9 mouse cellular contexts compared by ENCODE assay signal in genomic region chr9:63135356-63135755, GRCm38 (mm10). TPM values are rescaled to one million over a fixed set of nuclear protein-coding genes. Genes with fewer than 3 reads are reported as not detected.
A peak's percentile ranks its signal among the peaks of the same experiment; 100 is the strongest.
DNase-seq lines count a peak whose midpoint lies in the region; ATAC-seq and TF ChIP-seq lines count a peak whose summit lies in the region.
"Had no signal": no experiment of that assay in that cellular context is flagged by ENCODE, and none has a peak within 500 bp of the region (broad histone marks: within the 10 kb centered on the region; RNA-seq: fewer than 3 reads in every experiment).

No protein-coding gene starts in this region.

- DNase-seq in heart, postnatal 25 days (ENCODE audit: low spot score) = no peak
- no peak for DNase-seq in heart, postnatal 0 days (ENCODE audit: low spot score)
- no peak for DNase-seq in midbrain, embryonic 11.5 days (ENCODE audit: low spot score, missing footprints)
- no peak for DNase-seq in urinary bladder, postnatal 36 days (ENCODE audit: low spot score in 2 of 2)
- no peak for DNase-seq in embryo, embryonic 10 days (ENCODE audit: low spot score)

- intact Hi-C loops in heart, postnatal 25 days (cut with DNase I) = loop anchor here (5.0 kb wide), 2 partner anchors 467 to 707 kb away; partner anchors contain the start of genes Aagab and Iqch

- H3K4me2 ChIP-seq in heart, embryonic 11.5 days = peak overlapping the region; percentile 51
- H3K4me2 ChIP-seq in heart, postnatal 0 days (ENCODE audit: low read depth, low read length) = peak overlapping the region; percentile 54
- peak overlapping the region; percentile 37 for H3K4me2 ChIP-seq in midbrain, embryonic 11.5 days

- no peaks in the 10 kb centered on the region for H3K9me3 ChIP-seq in heart, embryonic 11.5 days (replicated peaks; ENCODE audit: control insufficient read depth, low read length)
- no peaks in the 10 kb centered on the region for H3K9me3 ChIP-seq in E14TG2a.4 (ENCODE audit: low read length)
- no peaks in the 10 kb centered on the region for H3K9me3 ChIP-seq in heart, postnatal 0 days (replicated peaks; ENCODE audit: control insufficient read depth, low read length)
- no peaks in the 10 kb centered on the region for H3K9me3 ChIP-seq in midbrain, embryonic 11.5 days (ENCODE audit: control insufficient read depth, low read length)
- H3K9me3 ChIP-seq: G1E had no signal

- no peak overlapping the region for H3K9ac ChIP-seq in heart, embryonic 11.5 days (ENCODE audit: low read depth, low read length)
- H3K9ac ChIP-seq in heart, postnatal 0 days (replicated peaks; ENCODE audit: low read depth, low read length) = no peak overlapping the region
- H3K9ac ChIP-seq in midbrain, embryonic 11.5 days (ENCODE audit: low read length) = no peak overlapping the region

- peaks cover 66% of the 10 kb centered on the region for H3K27me3 ChIP-seq in heart, embryonic 11.5 days (ENCODE audit: control insufficient read depth, insufficient read depth, low read length)
- peaks cover 91% of the 10 kb centered on the region for H3K27me3 ChIP-seq in E14TG2a.4 (ENCODE audit: insufficient read depth, low read length)
- peaks cover 69% of the 10 kb centered on the region for H3K27me3 ChIP-seq in heart, postnatal 0 days (ENCODE audit: control insufficient read depth, insufficient read depth, low read length)
- peaks cover 75% of the 10 kb centered on the region for H3K27me3 ChIP-seq in midbrain, embryonic 11.5 days (ENCODE audit: control insufficient read depth, insufficient read depth, low read length)

- H3K4me1 ChIP-seq in heart, embryonic 11.5 days (ENCODE audit: control insufficient read depth, insufficient read depth, low read length) = peaks cover 12% of the 10 kb centered on the region
- peaks cover 86% of the 10 kb centered on the region for H3K4me1 ChIP-seq in E14TG2a.4 (replicated peaks; ENCODE audit: low read depth, low read length)
- peaks cover 6% of the 10 kb centered on the region; the same call in 1 of the 2 replicates for H3K4me1 ChIP-seq in heart, postnatal 0 days (ENCODE audit: control insufficient read depth, insufficient read depth)
- H3K4me1 ChIP-seq in midbrain, embryonic 11.5 days (ENCODE audit: control insufficient read depth, insufficient read depth, low read length) = peaks cover 25% of the 10 kb centered on the region

- TF ChIP-seq CTCF in E14TG2a.4 (conservative IDR thresholded peaks at IDR 0.05; ENCODE audit: low read length) = no peak
- no peak for TF ChIP-seq CTCF in heart, postnatal 0 days (IDR thresholded peaks at IDR 0.05; ENCODE audit: low read depth)

- H3K4me3 ChIP-seq in heart, embryonic 11.5 days (ENCODE audit: low read depth, low read length) = peak overlapping the region; percentile 29
- peak overlapping the region; percentile 60 for H3K4me3 ChIP-seq in E14TG2a.4 (replicated peaks; ENCODE audit: low read length)
- H3K4me3 ChIP-seq in heart, postnatal 0 days (ENCODE audit: low read depth, low read length) = peak overlapping the region; percentile 31
- peak overlapping the region; percentile 14 for H3K4me3 ChIP-seq in midbrain, embryonic 11.5 days (ENCODE audit: low read depth, low read length)

- 4% methylated on average over 11 of the region's 11 CpGs for WGBS in heart, embryonic 11.5 days (ENCODE audit: insufficient replicate concordance)
- 5% methylated on average over 11 of the region's 11 CpGs for WGBS in heart, postnatal 0 days
- 2% methylated on average over 11 of the region's 11 CpGs for WGBS in midbrain, embryonic 11.5 days

- no peak for TF ChIP-seq EP300 in heart, postnatal 0 days (IDR thresholded peaks at IDR 0.05; ENCODE audit: low read depth)

- H3K27ac ChIP-seq in heart, embryonic 11.5 days (ENCODE audit: low read depth, low read length) = no peak overlapping the region
- H3K27ac ChIP-seq in heart, postnatal 0 days (ENCODE audit: low read depth) = no peak overlapping the region
- no peak overlapping the region for H3K27ac ChIP-seq in midbrain, embryonic 11.5 days (ENCODE audit: low read depth, low read length)

- ATAC-seq in heart, embryonic 11.5 days (replicated peaks; ENCODE audit: insufficient number of reproducible peaks, low FRiP score, low TSS enrichment) = no peak
- no peak for ATAC-seq in heart, postnatal 0 days (ENCODE audit: insufficient read depth, low read depth)
- no peak for ATAC-seq in midbrain, embryonic 11.5 days (ENCODE audit: low FRiP score)
- ATAC-seq in megakaryocyte progenitor cell, adult 5-6 weeks (replicated peaks; ENCODE audit: poor library complexity) = no peak

- H3K36me3 ChIP-seq in heart, embryonic 11.5 days (ENCODE audit: control insufficient read depth, insufficient read depth, low read length) = no peaks in the 10 kb centered on the region
- H3K36me3 ChIP-seq in E14TG2a.4 (ENCODE audit: insufficient read depth, low read length) = no peaks in the 10 kb centered on the region
- no peaks in the 10 kb centered on the region for H3K36me3 ChIP-seq in heart, postnatal 0 days (replicated peaks; ENCODE audit: control insufficient read depth, insufficient read depth, low read length)
- no peaks in the 10 kb centered on the region for H3K36me3 ChIP-seq in midbrain, embryonic 11.5 days (ENCODE audit: control insufficient read depth, insufficient read depth, low read length)
- H3K36me3 ChIP-seq: G1E had no signal

RNA-seq across cellular contexts. Expression of gene Skor1, which starts 13.4 kb away (rescaled TPM):
- polyA plus RNA-seq in heart, embryonic 11.5 days (2014; fragmentation: Nextera tagmentation; extraction: Ambion mirVana) = not detected in 2 replicates
- not detected for total RNA-seq in heart, postnatal 25 days (2021)
- not detected in 2 replicates for total RNA-seq in heart, postnatal 0 days (2014; rRNA removed; ENCODE audit: low replicate concordance)
- polyA plus RNA-seq in heart, postnatal 0 days (2015; fragmentation: Nextera tagmentation; extraction: Ambion mirVana) = not detected in 2 replicates
- polyA plus RNA-seq in midbrain, embryonic 11.5 days (2014; fragmentation: Nextera tagmentation; extraction: Ambion mirVana) = 0.05 and 0.10 TPM in 2 replicates
- total RNA-seq in megakaryocyte progenitor cell, adult 5-6 weeks (2015) = 0.07 TPM in 1 of 2 replicates, not detected in the other
- not detected in 2 replicates for total RNA-seq in megakaryocyte progenitor cell, adult 5-6 weeks (2017)
- polyA plus RNA-seq: G1E had no signal
